Mouse (Mus musculus) cerebellum, adult 18-20 months (tissue): ENCODE measurements around the gene Arhgap10.

ENCODE experiments used
- DNase-seq, 2 experiments: peaks; one replicate each; pipeline ENCODE4 v3.0.0; 2021

The Arhgap10 gene

DNA sequence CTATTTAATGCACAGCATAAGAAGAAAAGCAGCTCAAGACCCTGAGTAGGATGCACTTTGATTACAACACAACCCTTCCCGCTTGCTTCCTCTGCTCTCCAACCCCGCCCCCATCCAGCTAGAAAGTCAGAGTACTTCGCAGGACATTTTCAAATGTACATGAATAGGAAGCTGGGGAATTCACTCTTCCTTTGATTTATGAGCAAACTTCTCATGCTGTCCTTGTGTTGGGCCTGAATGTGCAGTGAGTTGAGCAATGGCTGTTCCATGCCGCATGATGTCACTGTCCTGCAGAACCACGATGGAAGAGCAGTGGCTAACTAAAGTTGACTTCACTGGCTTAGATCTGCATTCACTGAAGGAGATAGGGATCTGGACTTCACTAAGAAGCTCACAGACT is 242.2 kb downstream of the Arhgap10 start:
- no peak for DNase-seq

GRCm38 (mm10) chr8:77272136-77272535 is 245.6 kb downstream of the Arhgap10 start:
- no peak for DNase-seq

DNA sequence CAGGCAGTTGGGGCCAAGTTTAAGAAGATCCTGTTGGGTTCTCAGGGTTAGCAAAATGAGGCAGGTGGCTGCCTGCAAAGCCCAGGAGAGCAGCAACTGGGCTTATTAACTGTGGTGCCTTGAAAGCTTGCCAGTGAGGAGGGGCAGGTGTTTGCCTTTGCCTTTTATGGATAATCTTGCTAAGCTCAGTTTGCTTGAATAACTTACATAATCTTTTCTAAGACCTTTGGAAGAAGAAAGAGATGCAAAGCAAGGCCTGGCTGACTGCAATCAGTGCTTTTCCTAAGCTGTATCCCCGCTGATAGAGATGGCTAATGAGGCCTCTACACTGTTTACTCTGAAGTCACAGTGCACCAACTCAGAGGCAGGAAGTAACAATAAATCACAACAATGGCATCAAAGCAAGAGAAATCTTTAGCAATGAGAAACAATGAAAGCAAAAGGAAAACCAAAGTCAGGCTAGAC is 249.8 kb downstream of the Arhgap10 start:
- no peak for DNase-seq

DNA sequence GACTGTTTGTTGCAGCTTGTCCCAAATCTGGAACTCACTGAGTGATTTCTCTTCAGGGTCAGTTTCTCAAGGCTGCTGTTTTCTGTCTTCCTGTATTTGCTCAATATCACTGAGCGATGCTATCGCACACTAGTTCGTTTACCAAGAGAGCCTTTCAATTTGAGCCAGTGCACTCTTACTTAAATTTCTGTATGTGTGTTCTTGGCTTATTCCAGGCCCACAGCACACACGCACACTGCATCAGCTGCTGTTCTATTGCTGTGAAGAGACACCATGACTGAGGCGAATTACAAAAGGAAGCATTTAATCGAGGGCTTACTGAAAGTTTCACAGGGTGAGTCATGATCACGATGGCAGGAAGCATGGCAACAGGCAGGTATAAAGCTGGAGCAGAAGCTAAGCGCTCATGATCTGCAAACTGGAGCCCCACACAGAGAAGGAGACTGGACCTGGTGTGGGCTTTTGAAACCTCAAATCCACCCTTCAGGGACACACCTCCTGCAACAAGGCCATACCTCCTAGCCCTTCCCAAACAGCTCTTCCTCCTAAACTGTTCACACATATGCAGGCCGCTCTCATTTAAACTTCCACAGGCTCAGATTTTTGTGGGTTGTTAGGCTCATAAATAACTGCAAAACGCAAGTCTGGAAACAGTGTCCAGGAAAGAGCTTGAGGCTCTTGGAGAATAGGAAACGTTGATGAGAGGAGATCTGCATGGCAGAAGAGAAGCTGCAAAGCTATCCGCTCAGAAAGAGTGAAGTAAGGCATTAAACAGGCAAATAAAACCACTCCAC is 255.3 kb downstream of the Arhgap10 start:
- DNase-seq: no peak

DNA sequence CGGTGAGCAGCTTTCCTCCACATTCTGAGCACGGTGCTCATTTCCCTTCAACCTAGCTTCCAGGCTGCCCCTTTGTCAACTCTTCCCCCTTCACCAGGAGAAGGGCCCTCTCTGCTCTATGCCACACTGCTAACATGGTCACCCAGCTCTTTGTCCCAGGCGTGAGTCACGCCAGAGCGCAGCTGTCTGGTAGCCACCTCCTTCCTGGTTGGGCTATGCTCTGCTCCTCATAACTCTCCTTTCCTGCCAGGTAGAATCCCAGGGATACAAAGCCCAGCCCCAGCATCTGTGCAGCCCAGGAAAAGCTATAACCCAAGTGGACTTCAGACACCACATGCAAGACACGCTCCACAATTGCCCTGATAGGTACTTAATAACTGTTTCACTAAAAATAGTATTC is 256.5 kb downstream of the Arhgap10 start:
- no peak for DNase-seq

DNA sequence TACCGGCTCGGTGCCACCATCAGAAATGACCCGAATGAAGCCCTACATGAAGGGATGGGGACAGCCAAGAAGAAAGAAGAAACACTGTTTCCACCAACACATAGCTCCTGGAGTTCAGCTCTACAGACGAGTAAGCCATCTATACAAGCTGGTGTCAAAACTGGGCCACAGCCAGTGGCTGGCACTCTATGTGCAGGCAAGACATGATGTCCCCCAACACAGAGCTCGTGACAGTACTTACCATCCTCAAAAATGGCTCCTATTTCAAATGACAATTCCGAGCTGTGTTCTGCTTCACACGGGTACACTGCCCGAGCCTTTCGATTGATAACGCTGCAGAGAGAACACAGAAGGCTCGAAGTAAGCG is 260.7 kb downstream of the Arhgap10 start:
- no peak for DNase-seq

DNA sequence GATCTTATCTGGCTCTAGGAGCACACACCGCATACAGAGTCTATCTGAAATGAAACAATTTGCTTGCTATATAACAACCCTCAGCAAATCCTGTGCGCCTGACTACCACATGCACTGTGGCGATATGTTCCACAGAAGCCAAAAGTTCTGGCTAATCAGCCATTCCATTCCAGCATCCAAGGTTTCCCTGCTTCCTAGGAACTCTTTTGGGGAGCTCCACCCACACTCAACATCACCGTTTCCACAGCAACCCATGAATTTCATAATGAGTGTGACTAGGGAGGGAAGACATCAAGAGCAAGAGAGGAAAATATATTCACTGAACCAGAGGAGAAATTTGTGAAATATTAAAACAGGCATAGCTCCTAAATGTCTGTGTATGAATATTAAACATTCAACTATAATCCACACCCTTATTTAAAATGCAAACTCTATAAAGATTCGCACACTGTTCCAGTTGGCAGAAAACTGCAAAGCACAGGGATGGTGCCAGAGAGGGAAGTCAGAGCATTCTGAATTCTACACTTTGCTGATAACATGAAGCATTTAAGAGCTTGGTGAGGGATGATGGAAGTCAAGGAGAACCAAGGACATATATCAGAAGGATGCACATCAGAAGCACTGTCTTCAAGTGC is 261.2 kb downstream of the Arhgap10 start:
- no peak for DNase-seq

GRCm38 (mm10) chr8:77254466-77254865 is 263.3 kb downstream of the Arhgap10 start:
- DNase-seq: no peak

GRCm38 (mm10) chr8:77251134-77251533 is 266.6 kb downstream of the Arhgap10 start:
- DNase-seq: no peak

GRCm38 (mm10) chr8:77250094-77250493 is 267.7 kb downstream of the Arhgap10 start:
- DNase-seq: no peak

GRCm38 (mm10) chr8:77241381-77241780 is 276.4 kb downstream of the Arhgap10 start:
- no peak for DNase-seq

DNA sequence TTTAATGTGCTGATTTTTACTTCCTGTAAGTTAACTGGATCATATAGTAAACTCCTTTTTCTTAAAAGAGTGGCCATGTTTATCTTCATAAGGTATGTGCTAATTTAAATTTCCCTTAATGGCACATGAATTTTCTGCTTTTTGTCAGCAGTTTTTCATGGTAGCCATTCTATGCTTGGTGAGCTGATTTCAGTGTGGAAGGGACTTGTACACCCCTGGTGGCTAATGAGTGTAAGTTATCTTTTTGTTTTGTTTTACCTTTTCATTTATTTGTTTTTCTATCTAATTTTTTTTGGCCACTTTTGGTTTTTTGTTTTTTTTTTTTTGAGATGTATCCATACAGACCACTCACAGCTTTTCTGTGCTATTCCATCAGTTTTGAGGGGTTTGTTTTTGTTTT is 278.3 kb downstream of the Arhgap10 start:
- no peak for DNase-seq

DNA sequence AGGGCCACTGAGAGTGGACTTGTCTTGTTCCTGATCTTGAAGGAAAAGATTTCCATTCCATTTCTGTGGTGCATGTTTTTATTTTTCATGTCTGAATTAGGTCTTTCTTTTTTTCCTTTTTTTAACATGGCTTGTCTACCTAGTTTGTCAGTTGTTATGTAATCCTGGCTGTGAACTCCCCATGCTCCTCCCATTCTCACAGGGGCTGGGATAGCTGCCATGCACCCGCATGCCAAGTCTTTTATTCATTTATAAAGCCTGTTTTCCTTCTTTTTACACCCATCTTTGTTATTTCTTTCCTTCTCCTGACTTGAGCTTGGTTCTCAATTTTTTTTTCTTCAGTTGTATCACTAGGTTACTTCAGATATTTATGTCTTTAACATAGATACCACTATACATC is 281.1 kb downstream of the Arhgap10 start:
- no peak for DNase-seq

GRCm38 (mm10) chr8:77232411-77232810 is 285.3 kb downstream of the Arhgap10 start:
- DNase-seq: no peak

DNA sequence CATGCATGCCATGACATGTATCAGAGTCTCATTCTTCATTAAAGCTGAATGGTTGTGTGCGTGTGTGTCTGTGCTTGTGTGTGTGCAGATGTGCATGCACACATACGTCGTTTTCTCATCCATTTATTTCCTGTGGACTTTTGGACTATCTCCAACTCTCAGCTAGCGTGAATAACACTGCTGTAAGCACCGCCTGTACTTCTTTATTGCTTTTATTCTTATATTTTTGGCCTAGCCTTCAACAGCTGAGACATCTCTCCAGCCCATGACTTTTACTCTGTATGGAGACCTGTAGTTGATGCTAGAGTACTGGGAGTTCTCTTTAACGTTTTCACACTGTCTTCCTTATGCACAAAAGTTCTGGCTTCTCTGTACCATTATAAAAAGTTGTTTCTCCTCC is 285.9 kb downstream of the Arhgap10 start:
- no peak for DNase-seq

DNA sequence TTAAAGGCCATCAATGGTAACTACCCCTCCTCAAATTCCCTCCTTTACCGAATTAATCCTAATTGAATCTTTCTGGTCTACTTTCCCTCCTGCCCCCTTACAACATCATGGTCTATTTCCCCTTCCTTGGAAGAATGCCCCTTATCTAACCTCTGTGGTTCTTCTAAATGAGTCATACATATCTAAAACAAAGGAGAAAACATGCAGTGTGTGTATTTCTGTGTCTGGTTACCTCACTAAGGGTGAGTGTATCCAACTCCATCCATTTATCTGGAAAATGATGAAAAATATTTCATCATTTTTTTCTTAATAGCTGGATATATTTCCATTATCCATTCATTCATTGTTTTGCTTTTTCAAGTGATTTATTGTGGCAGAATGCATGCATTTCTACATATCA is 286.5 kb downstream of the Arhgap10 start:
- DNase-seq: no peak

GRCm38 (mm10) chr8:77228688-77229087 is 289.1 kb downstream of the Arhgap10 start:
- no peak for DNase-seq

DNA sequence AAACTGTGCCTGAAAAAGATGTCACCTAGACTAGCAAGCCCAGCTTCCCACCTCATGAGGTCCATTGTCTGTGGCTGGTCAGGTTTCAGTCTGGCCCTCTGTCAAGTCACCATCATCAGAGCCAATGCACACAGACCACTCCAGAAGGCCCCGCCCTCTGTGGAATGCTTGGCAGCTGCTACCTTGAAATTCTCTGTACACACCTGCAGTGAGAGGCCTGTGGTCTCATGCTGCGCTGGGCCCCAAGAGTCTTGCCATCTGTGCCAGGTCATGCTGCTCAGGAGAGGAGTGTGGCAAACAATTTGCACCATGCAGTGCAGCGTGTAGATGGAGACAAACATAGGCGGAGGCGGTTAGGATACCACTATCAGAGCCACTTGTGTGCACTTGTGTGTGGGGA is 290.0 kb downstream of the Arhgap10 start:
- peak; percentile 52 to 63 for DNase-seq

- DNase-seq: no peak
These were observed 294.6 kb downstream of the Arhgap10 start for GRCm38 (mm10) chr8:77223123-77223522.

DNA sequence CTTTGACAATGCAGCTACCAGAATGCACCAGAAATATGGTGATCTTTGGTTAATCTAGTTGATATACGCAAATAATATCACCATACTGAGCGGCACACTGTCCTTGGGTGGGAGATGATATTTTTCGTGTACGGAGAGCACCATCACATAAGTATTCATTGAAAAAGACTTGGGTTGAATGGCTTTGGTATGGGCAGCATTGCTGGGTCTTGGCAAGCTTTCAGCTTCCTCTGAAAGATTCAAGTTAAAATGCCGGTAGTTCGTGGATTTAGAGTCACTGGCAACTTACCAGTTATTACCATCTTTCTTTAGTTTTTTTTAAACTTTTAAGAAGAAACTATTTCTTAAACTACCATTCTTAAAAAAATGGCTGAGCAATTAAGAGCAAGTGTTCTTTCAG is 302.6 kb downstream of the Arhgap10 start:
- DNase-seq: no peak

GRCm38 (mm10) chr8:77214665-77215064 is 303.1 kb downstream of the Arhgap10 start:
- no peak for DNase-seq

DNA sequence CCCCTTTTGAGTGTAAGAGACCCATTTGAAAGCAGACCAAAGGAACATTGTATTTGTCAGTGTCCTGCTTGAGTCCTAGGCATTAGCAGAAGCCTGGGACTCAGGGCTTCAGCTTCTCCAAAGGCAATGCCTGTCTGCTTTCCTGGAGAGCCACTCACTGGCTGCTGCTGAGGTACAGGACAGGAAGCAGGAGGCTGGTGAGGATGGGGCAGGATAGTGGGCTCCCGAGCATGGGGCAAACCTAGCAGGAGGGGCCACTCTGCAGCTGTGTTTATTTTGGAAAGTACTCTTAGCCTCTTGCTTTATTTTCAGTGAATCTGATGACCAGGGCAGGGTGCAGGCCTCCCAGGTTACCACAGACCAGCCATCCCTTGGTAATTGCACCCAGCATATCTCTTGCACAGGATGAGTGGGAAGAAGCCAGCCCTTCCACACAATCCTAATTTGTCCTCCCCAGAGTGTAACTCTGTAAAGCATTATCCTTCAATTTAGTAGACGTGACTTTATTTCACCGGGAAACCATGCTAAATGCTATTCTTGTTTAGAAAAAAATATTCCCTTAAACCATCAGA is 303.8 kb downstream of the Arhgap10 start:
- no peak for DNase-seq

- DNase-seq: no peak
These were observed 308.5 kb downstream of the Arhgap10 start for GRCm38 (mm10) chr8:77209297-77209696.
